Mouse (Mus musculus) embryo, embryonic 11.5 days (tissue): Measurements from ENCODE around the gene Ippk.

Experiments
- DNase-seq: peaks from one replicate; pipeline ENCODE4 v3.0.0-alpha.2; 2012; ENCODE audit warnings: low read depth, low spot score

The Ippk gene

DNA sequence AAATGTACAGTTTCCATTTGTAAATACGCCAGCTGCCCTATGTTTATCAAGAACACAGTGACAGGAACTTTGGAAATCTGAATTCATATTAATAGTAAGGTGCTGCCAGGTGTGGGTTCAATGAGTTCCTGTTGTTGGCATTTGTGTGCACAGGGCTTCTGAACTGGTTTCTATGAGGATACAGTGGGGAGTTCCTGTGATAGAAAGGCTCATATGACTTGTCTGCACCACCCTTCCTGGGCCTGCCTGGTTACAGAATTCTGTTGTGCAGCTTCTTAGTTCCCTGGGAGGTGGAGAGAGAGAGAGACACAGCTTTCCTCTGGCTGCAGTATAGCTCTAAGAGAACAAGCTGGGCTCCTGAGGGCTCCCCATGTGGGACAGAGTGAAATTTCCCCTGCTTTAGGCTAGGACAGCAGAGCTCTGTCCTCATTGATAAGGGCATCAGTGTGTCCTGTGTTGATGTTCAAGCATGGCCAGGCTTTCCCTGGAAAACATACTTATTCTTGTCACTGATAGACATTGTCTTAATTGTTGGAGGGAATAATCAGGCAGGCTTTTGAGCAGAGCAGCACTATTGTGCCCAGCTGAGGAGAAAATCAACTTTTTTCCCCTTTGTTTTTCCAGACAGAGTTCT, 7.1 kb downstream of the Ippk start:
- DNase-seq, result no peak

DNA sequence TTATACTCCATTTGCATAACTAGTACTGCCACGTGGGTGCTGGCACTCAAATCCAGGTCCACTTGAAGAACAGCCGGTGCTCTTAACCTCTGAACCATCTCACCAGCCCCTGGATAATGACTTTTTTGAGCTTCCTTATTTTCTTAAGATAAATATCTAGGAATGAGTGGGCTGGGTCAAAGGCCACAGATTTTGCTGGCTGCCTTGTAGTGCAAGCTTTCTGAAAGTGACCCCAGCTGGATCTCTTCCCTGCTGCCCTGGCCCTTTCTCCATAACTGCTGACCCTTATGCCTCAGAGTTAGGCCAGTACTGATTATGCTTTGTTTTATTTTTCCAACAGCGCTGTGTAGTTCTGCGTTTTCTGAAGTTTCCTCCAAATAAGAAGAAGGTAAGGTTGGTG, 9.5 kb downstream of the Ippk start:
- DNase-seq, result no peak

DNA sequence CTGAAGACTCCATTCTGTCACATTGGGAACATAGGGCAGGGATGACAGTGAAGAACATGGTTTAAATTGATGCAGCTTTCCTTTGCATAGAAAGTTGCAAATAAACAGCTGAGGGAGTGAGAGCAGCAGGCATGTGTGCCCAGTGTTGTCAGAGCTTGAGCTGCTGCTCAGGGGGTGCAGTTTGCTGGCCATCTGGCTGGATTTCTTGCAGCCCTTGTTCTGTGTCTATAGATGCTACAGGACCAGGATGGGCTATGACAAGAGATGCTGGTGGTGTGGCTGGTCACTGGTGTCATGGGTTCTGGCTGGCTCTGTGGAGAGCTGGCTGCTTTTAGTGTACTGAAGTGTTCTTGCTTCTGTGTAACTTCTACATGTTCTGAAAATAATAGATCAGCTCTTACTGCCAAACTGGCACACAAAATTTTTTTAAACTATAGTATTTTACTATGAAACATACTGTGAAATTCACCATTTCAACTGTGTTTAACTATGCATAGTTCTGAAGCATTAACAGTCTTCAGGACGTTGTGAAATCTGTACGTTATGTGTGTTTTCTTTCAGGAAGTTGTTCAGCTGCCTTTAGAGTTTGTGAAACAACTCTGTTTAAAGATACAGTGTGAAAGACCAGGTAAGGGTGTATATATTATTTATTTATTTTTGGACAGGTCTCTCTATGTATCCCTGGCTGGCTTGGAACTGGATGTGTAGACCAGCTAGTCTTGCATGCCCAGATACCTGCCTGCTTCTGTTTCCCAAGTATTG, 12.4 kb downstream of the Ippk start:
- no peak for DNase-seq

GRCm38 (mm10) chr13:49435745-49436144, 14.7 kb downstream of the Ippk start:
- DNase-seq, result no peak

DNA sequence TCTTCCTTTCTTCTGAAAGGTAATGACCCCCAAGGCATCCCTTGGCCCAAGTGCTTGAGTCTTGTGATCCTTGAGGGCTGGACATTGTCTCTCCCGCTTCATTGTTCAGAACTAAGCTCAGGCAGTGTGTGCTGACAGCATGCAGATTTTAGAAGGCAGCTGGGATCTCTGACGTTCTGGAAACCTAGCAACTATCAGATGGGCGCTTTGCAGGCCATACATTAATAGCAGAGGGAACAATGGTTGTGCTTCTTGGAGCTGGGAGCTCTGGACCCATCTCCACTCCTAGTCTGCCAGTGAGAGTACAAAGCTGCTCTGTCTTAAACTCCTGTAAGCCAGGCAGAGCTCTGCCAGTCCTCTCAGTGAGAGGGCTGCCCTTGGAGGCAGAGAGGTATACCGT, 15.1 kb downstream of the Ippk start:
- no peak for DNase-seq

DNA sequence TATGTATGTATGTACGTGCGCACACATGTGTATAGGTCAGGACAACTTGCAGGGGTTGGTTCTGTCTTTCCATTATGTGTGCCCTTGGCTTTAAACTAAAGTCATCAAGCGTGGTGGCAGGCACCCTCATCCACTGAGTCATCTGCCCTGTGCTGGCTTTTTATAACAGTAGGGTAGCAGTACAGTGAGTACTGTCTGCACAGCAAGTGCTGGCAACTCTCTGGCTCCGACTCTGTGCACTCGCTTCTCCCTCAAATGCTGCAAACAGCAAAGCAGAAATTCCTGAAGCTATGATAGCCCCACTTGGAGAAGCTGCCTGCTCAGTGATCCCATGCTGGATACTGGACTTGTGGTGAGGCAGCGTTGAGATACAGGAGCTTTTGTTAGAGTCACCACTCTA, 23.4 kb downstream of the Ippk start:
- no peak for DNase-seq

DNA sequence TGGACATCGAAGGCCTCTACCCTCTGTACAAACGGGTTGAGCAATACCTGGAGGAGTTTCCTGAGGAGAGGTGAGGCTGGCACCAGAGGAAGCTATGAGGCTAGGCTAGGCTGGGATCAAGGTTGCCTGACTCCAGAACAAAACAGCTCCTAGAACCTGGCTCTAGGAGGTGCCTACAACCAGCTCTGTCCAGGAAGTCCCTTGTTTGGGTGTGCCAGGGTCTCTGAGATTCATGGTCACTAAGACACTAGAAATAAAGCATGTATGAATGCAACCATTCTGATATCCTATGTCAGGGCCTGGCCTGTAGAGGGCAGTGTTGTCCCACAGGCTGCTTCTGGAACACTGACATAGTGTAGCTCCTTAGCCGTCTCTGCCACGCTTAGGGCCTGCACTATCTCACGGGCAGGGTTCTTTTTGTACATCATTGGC, 28.3 kb downstream of the Ippk start:
- peak; percentile 57 for DNase-seq

DNA sequence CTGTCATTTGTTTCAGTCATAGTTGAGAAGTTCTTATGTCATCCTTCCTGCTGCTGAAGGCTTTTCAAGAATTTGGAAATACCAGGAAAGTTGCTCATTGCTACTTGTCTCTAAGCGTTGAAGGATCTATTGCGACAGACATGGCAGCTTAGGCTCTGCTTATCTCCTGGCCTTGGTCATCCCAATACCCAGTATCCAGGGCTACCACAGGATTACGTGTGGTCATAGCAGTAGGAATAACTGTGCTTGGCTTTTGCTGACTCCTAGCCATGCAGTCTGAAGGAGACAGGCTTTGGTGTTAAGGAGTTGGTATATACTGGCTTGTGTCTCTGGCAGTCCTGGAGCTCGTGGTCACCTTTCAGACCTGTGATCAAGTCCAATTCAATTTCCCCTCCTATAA, 39.2 kb downstream of the Ippk start:
- no peak for DNase-seq

DNA sequence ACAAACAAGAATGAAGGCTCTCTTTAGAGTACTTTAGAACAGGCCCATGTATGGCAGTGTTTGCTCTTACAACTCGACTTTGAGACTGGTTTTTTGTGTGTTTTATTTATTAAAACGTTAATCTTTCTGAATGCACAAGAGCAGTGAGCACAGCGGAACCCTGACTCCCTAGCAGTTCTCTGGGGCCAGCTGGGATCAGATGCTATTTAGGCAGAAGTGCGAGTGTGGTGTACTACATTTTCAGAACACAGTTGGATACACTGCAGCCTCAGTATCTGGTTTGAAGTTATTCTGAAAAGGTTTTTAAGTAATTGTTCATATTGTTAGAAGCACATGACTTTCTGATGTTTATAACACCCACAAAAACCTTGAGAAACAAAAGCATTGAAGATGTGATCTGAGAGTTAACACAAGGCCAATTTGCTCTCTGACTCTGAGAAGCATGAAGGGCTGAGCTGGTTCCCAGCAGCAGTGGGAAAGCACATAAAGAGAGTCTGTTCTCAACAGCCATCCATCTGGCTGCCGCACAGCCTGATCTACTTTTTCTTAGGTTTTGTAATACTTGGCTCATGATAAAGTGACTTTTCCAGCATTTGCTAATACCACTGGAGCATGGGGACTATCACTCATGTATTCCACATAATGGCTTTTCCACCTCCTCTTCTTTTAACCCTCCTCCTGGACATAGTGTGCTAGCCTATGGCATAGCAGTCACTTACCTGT, 39.8 kb downstream of the Ippk start:
- DNase-seq, result no peak

GRCm38 (mm10) chr13:49461458-49462132, 40.5 kb downstream of the Ippk start:
- DNase-seq, result no peak

- no peak for DNase-seq
Observed at GRCm38 (mm10) chr13:49462921-49463320, 41.9 kb downstream of the Ippk start.

- no peak for DNase-seq
Observed at GRCm38 (mm10) chr13:49465875-49466274, 44.8 kb downstream of the Ippk start.

DNA sequence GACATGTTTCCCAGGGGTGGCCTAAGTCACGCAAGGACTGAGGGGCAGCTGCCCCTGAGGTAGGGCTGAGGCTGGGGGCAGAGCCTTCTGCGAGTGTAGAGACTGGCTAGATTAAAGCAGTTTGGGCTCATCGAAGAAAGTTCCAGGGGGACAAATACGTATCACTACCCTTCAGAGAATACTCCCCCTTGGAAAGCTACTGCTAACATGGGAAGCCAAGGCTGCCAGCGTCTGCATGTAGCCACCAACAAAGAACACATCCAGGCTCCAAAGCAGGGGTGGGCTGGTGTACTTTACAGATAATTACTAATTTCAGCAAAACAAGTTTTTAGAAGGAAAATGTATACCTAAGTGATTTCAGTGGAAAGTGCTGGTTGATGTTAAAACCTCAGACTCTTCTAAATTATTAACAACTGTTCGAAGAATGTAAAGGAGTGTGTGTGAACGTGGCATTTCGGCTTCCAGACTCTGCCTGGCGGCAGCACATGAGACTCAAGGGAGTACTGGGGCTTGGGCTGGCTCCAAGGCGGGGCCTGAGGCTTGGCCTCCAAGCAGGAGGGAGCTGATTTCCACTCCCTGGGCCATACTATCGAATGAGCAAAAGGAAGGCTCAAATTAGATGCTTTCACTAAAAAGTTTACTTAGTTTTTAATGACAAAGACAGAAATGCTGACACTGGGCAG, 45.5 kb downstream of the Ippk start:
- DNase-seq, result no peak

- no peak for DNase-seq
Observed at GRCm38 (mm10) chr13:49467585-49467984, 46.5 kb downstream of the Ippk start.

DNA sequence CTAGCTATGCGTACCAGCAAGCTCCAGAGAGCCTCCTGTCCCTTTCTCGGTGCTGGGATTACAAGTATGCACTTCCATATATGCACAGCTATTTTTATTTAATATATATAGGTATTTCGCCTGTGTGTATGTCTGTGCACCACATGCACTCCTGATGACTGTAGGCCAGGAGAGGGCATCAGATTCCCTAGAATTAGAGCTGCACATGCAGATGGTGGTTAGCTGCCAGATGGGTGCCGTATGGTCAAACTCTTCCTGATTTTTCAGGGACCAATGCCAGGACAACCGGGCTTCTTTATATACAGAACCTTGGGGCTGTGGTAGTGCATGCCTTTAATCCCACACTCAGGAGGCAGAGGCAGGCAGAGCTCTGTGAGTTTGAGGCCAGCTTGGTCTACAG, 48.0 kb downstream of the Ippk start:
- DNase-seq, result no peak

- no peak for DNase-seq
Observed at GRCm38 (mm10) chr13:49470319-49470718, 49.3 kb downstream of the Ippk start.

GRCm38 (mm10) chr13:49470806-49471205, 49.8 kb downstream of the Ippk start:
- no peak for DNase-seq

DNA sequence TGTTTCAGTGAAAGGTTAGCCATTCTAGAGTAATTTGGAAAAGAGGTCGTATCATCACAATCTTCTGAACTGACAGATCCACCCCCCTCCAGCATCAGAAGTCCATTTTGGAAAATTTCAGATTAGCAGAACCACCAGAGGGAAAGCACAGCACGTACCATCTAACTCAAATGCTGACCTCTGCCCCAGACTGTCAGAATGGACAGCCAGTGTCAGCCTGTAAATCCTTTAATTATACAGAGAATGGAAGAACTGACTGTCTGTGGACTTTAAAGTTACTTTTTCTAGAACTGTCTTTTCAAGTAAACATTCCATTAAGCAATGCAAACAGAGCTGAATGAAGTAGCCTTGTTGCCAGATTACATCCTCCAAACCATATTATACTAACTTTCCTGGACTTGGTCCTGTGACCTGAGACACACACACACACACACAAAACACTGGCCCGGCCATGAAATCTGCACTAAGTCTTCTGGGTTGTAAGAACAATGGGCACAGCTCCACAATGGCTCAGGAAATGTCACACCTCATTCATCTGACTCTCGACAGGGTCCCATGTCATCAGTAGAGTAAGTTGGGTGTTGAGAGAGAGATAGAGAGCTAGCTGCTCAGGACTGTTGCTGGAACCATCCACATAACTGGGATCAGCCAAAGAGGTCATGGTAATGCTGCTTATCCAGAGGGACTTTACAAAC, 51.1 kb downstream of the Ippk start:
- no peak for DNase-seq

- no peak for DNase-seq
Observed at GRCm38 (mm10) chr13:49472676-49473005, 51.6 kb downstream of the Ippk start.

GRCm38 (mm10) chr13:49477887-49478286, 56.8 kb downstream of the Ippk start:
- no peak for DNase-seq

DNA sequence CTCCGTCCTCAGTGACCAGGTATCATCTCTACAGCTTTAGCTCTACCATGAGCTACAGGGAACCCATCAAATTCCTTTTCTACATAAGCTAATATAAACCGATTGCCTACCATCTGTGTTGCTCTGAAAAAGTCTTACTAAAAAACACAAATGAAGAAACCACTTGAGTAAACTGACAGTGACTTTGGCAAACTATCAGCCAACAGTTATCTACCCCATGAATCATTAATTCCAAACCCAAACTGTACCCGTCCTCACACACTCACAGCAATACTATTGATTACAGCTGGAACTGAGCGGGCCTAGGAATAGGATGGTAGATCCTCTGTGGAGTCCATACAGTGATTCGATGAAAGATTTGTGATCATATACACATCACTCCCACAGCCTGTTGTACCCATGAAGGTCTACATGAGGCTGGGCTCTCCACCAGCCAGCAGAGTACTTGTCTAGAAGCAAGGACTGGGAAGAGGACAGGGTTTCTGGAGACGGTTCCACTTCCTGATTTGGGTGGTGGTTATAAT, 57.9 kb downstream of the Ippk start:
- no peak for DNase-seq
